Mouse (Mus musculus) erythroblast, embryonic 14.5 days (primary cell): ENCODE data around the gene Sv2c. TPM values are rescaled to one million over a fixed set of nuclear protein-coding genes. Genes with fewer than 3 reads are reported as not detected.

Experiments used
- H3K27me3 ChIP-seq: 2 replicates; pipeline ENCODE4 v1.6.1; 2012; ENCODE audit warnings: inconsistent platforms; ENCODE audit not compliant: control insufficient read depth
- H3K36me3 ChIP-seq: 2 replicates; pipeline ENCODE4 v1.6.1; 2012; ENCODE audit warnings: mild to moderate bottlenecking, inconsistent platforms; ENCODE audit not compliant: control insufficient read depth
- H3K4me1 ChIP-seq: 2 replicates; pipeline ENCODE4 v1.6.1; 2012; ENCODE audit warnings: inconsistent platforms; ENCODE audit not compliant: control insufficient read depth
- H3K4me3 ChIP-seq: replicated peaks from 2 replicates; pipeline ENCODE3; 2012; ENCODE audit warnings: moderate library complexity, mild to moderate bottlenecking, inconsistent platforms
- H3K9me3 ChIP-seq: 2 replicates; pipeline ENCODE4 v1.6.1; 2012; ENCODE audit warnings: low read length, inconsistent platforms, mixed read lengths; ENCODE audit not compliant: control insufficient read depth
- GATA1 ChIP-seq: IDR thresholded peaks from 2 replicates; pipeline ENCODE4 v1.6.1; 2012; ENCODE audit warnings: low read length, inconsistent platforms, mixed read lengths
- TAL1 ChIP-seq: IDR thresholded peaks from 3 replicates; pipeline ENCODE4 v1.6.1; 2012; ENCODE audit warnings: low read length, inconsistent platforms, mixed read lengths
- polyA plus RNA-seq: library from polyadenylated mRNA; stranded (reverse); fragments of >175 nt; gene quantifications from 2 replicates; pipeline ENCODE4 v1.2.3, GENCODE M21; 2012

The Sv2c gene
- polyA plus RNA-seq, 1 experiment = 0.01 TPM

- no peak for TF ChIP-seq GATA1
- no peak for TF ChIP-seq TAL1
- Histone ChIP-seq H3K9me3 (no peaks in the 10 kb centered on the region), H3K36me3 (no peaks in the 10 kb centered on the region), H3K4me1 (no peaks in the 10 kb centered on the region), H3K27me3 (peaks cover 56% of the 10 kb centered on the region), H3K4me3 (no peak overlapping the region)
Observed at GRCm38 (mm10) chr13:96131911-96132310, 466 bp downstream of the Sv2c start.

- no peaks in the 10 kb centered on the region for H3K36me3 ChIP-seq
- TF ChIP-seq GATA1 = no peak
- TF ChIP-seq TAL1 = no peak
- H3K4me3 ChIP-seq = no peak overlapping the region
- peaks cover 56% of the 10 kb centered on the region for H3K27me3 ChIP-seq
- H3K9me3 ChIP-seq = no peaks in the 10 kb centered on the region
- no peaks in the 10 kb centered on the region for H3K4me1 ChIP-seq
Observed at GRCm38 (mm10) chr13:96131050-96131449, 1.3 kb downstream of the Sv2c start.

GRCm38 (mm10) chr13:96129081-96129480 lies 3.3 kb downstream of the Sv2c start:
- Histone ChIP-seq H3K4me3 (no peak overlapping the region), H3K27me3 (peaks cover 50% of the 10 kb centered on the region), H3K36me3 (no peaks in the 10 kb centered on the region), H3K9me3 (no peaks in the 10 kb centered on the region), H3K4me1 (no peaks in the 10 kb centered on the region)
- TF ChIP-seq GATA1 = no peak
- no peak for TF ChIP-seq TAL1

GRCm38 (mm10) chr13:96126669-96127068 lies 5.7 kb downstream of the Sv2c start:
- no peaks in the 10 kb centered on the region for H3K36me3 ChIP-seq
- H3K4me3 ChIP-seq = no peak overlapping the region
- H3K9me3 ChIP-seq = no peaks in the 10 kb centered on the region
- no peaks in the 10 kb centered on the region for H3K4me1 ChIP-seq
- no peak for TF ChIP-seq GATA1
- no peak for TF ChIP-seq TAL1
- peaks cover 26% of the 10 kb centered on the region for H3K27me3 ChIP-seq

GRCm38 (mm10) chr13:96125011-96125410 lies 7.4 kb downstream of the Sv2c start:
- TF ChIP-seq TAL1 (no peak), GATA1 (no peak)
- H3K27me3 ChIP-seq = peaks cover 9% of the 10 kb centered on the region
- no peaks in the 10 kb centered on the region for H3K36me3 ChIP-seq
- H3K4me3 ChIP-seq = no peak overlapping the region
- no peaks in the 10 kb centered on the region for H3K9me3 ChIP-seq
- no peaks in the 10 kb centered on the region for H3K4me1 ChIP-seq

- peaks cover 2% of the 10 kb centered on the region; the same call in 1 of the 2 replicates for H3K4me1 ChIP-seq
- H3K27me3 ChIP-seq = no peaks in the 10 kb centered on the region
- no peaks in the 10 kb centered on the region for H3K9me3 ChIP-seq
- TF ChIP-seq GATA1 (no peak), TAL1 (no peak)
- no peak overlapping the region for H3K4me3 ChIP-seq
- H3K36me3 ChIP-seq = no peaks in the 10 kb centered on the region
Observed at GRCm38 (mm10) chr13:96112711-96113110, 19.7 kb downstream of the Sv2c start.

- no peaks in the 10 kb centered on the region for H3K36me3 ChIP-seq
- no peak overlapping the region for H3K4me3 ChIP-seq
- no peaks in the 10 kb centered on the region for H3K9me3 ChIP-seq
- H3K27me3 ChIP-seq = no peaks in the 10 kb centered on the region
- TF ChIP-seq TAL1 (no peak), GATA1 (no peak)
- H3K4me1 ChIP-seq = no peaks in the 10 kb centered on the region; the same call in 1 of the 2 replicates
Observed at GRCm38 (mm10) chr13:96110767-96111166, 21.6 kb downstream of the Sv2c start.

- no peaks in the 10 kb centered on the region for H3K4me1 ChIP-seq
- no peak for TF ChIP-seq TAL1
- no peak for TF ChIP-seq GATA1
- H3K36me3 ChIP-seq = no peaks in the 10 kb centered on the region
- no peaks in the 10 kb centered on the region for H3K27me3 ChIP-seq
- H3K9me3 ChIP-seq = no peaks in the 10 kb centered on the region
- no peak overlapping the region for H3K4me3 ChIP-seq
Observed at GRCm38 (mm10) chr13:96106367-96106766, 26.0 kb downstream of the Sv2c start.

GRCm38 (mm10) chr13:96090929-96091328 lies 41.4 kb downstream of the Sv2c start:
- H3K27me3 ChIP-seq = no peaks in the 10 kb centered on the region
- no peaks in the 10 kb centered on the region for H3K36me3 ChIP-seq
- H3K4me1 ChIP-seq = no peaks in the 10 kb centered on the region
- no peak overlapping the region for H3K4me3 ChIP-seq
- H3K9me3 ChIP-seq = no peaks in the 10 kb centered on the region
- TF ChIP-seq GATA1 = no peak
- no peak for TF ChIP-seq TAL1
